Mouse (Mus musculus): Measurements from ENCODE around the gene Lrrc29.
"Not testable (repeated sequence)": the region's sequence is repeated elsewhere in the genome, so short reads cannot be mapped to it uniquely, and the experiment has no call there.

The Lrrc29 gene

GRCm38 (mm10) chr8:105309142-105309847 lies 16.8 kb downstream of the Lrrc29 start:
- DNase-seq (ENCODE audit: low spot score) = no peak

GRCm38 (mm10) chr8:105308428-105308827 lies 17.6 kb downstream of the Lrrc29 start:
- DNase-seq (ENCODE audit: low spot score) = no peak

- no peak for DNase-seq (ENCODE audit: low spot score)
Observed at GRCm38 (mm10) chr8:105307670-105308069, 18.4 kb downstream of the Lrrc29 start.

- DNase-seq (ENCODE audit: low spot score) = no peak
Observed at GRCm38 (mm10) chr8:105306146-105306691, 19.9 kb downstream of the Lrrc29 start.

DNA sequence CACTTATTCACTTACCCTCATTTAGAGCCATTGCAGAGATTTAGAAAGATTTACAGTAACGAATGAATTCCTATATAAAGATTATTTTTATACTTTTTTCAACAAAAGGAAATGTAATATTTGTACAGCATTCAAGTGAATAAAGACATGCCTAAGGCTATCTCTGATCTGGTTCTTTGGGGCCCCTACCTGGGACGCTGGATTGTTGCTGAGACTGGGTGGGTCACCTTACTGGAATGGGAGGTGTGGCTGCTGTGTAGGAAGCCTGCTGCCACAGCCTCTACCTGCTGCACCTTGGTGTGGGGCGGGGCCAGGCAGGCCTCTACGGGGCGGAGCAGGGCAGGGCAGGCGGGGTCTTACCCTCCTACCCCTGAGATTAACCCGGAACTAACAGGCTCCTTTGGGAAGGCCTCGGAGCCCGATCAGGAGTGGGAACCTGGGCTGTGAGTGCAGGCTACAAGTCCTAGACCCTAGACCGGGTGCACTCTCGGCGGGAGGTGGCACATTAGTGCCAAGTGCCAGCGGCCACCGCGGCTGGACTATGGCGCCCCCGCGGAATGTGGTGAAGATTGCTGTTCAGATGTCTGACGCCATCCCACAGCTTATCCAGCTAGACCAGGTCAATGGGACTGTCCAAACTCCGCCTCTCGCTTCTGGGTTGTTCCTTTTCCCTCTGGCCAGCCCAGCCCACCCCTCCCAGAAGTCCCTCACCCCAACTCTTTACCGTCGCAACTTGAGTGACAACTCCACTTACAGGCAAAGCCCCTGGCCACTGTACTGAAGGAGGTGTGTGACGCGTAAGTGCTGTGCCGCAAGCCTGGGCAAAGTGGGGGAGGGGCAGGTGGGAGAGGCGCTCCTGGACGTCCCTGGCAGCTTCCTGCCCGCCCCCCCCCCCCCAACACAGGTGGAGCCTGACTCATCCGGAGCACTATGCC lies 20.6 kb downstream of the Lrrc29 start, which contains the start of gene Elmo3:
TSS of gene Elmo3 (plus strand) at position 391 of the 935 bp plus-strand sequence.
- DNase-seq (ENCODE audit: low spot score) = peak; percentile 69

- no peak for DNase-seq (ENCODE audit: low spot score)
Observed at GRCm38 (mm10) chr8:105304325-105305210, 21.5 kb downstream of the Lrrc29 start.

GRCm38 (mm10) chr8:105303874-105304273 lies 22.2 kb downstream of the Lrrc29 start:
- no peak for DNase-seq (ENCODE audit: low spot score)

GRCm38 (mm10) chr8:105303396-105303795 lies 22.7 kb downstream of the Lrrc29 start:
- DNase-seq (ENCODE audit: low spot score) = no peak

DNA sequence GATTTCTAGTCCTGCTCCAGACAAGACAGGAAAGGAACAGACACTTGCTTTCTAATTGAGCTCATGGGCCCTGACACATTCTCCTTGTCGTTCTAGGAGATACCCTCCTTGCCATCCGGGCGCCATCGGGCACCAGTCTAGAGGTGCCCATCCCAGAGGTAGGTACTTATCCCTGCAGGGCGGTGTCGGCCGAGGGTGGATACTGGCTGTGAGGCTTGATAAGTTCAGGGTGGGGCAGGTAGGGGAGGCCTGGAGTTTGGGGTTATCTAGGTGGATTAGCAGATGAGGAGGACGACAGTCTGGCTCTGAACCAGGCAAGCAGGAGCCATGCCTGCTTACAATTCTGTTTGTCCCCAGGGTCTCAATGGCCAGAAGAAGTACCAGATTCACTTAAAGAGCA lies 26.1 kb downstream of the Lrrc29 start:
- DNase-seq (ENCODE audit: low spot score) = no peak

DNA sequence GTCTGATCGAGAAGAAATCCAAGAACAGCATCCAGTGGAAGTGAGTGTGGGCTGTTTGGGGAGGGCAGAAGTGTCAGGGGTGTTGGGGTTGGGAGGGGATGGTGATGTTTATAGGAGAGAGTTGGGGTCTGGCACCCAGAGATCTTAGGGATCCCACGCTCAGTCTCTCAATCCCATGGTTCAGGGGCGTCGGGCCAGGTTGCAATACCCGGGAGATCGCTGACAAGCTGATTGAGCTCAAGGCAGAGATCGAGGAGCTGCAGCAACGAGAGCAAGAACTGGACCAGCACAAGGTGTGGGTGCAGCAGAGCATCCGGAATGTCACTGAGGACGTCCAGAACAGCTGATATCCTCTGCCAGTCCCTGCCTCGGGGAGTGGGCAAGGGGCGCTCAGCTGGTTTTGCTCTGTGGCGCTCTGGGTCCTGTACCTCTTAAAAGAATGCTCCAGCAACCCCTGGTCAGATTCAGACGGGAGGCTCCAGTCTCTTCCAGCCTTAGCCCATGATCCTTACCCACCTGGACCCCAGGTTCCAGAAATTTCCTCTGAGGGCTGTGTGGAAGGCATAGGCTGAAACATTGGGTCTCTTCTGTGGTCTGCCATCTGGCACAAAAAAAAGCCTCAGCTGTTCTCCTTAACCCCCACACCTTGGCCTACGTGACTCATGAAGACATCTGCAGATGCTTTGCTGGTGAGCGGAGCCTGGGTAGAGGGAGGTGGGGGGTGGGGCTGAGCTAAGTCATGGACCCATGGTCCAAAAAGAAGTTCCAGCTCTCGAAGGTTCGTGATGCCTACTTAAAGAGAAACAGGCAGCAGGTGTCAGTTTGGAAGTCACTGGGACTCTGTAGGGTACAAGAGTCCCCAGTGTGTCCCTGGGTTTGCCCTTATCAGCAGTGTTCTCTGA lies 27.5 kb downstream of the Lrrc29 start:
- DNase-seq (ENCODE audit: low spot score) = no peak

- peak; percentile 86 for DNase-seq (ENCODE audit: low spot score)
Observed at GRCm38 (mm10) chr8:105297511-105298192, 28.4 kb downstream of the Lrrc29 start, which contains the start of gene E2f4. E2f4 (plus strand) TSS chr8:105297663.

GRCm38 (mm10) chr8:105295895-105296573 lies 30.0 kb downstream of the Lrrc29 start, which contains the start of gene Exoc3l:
Exoc3l (minus strand) TSS chr8:105296101.
- no peak for DNase-seq (ENCODE audit: low spot score)

DNA sequence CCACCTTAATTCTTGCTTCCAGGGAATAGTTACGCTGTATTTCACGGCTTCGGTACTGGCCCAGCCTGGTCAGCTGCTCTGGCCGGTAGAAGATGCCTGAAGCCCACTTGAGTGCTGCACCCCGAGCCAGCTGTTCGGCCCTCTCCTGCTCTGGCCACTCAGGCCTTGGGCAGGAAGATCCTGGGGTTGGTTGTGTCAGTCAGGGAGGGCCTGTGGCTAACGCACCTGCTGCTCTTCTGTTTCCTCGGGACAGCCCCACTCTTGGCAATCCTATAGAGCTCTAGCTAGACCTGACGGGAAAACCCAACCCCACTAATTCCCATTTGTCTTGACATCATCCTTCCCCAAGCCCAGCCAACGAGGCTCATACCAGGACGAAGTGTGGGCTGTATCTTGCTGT lies 30.8 kb downstream of the Lrrc29 start:
- DNase-seq (ENCODE audit: low spot score) = no peak

- DNase-seq (ENCODE audit: low spot score) = no peak
Observed at GRCm38 (mm10) chr8:105294776-105295175, 31.3 kb downstream of the Lrrc29 start.

GRCm38 (mm10) chr8:105293405-105293804 lies 32.7 kb downstream of the Lrrc29 start:
- DNase-seq (ENCODE audit: low spot score) = no peak

DNA sequence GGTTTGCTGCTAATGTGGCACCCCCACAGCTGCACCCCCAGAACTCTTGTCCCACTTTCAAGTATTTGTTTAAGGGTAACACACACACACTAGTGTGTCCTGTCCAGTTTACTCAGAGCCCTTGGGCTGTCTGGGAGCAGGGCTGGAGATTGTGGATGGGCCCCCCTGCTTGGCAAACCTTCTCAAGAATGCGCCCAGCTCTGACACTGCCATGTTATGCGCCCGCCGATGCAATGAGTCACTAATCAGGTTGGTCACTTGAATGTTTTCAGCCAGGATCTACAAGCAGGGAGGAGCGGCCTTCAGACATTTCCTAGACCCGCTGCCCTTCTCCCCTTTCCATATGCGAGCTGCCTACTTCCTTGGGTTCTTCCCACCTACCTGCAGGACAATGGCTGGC lies 33.6 kb downstream of the Lrrc29 start:
- DNase-seq (ENCODE audit: low spot score) = no peak

DNA sequence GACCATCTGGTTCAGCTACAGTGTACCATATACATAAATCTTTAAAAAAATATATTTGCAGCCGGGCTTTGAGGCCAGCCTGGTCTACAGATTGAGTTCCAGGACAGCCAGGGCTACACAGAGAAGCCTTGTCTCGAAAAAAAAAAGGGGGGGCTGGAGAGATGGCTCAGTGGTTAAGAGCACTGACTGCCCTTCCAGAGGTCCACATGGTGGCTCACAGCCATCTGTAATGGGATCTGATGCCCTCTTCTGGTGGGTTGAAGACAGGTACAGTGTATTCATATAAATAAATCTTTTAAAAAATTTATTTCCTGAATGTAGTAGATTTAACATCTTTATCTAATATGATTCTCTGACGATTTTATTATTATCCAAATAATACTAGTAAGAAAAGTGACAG lies 34.3 kb downstream of the Lrrc29 start:
- not testable (repeated sequence) for DNase-seq (ENCODE audit: low spot score)

GRCm38 (mm10) chr8:105291364-105291763 lies 34.7 kb downstream of the Lrrc29 start:
- DNase-seq (ENCODE audit: low spot score) = not testable (repeated sequence)
